Mouse (Mus musculus) cortical plate, adult 2 months (tissue): ENCODE data around the gene Exoc4.

Source experiments
- CTCF ChIP-seq: fragments of 200-500 bp; IDR thresholded peaks from 2 replicates; pipeline ENCODE4 v1.5.1; 2011; ENCODE audit warnings: mild to moderate bottlenecking, control low read depth, low read length; ENCODE audit not compliant: insufficient read depth; ENCODE audit errors: extremely low read depth
- POLR2A ChIP-seq: fragments of 200-500 bp; IDR thresholded peaks from 2 replicates; pipeline ENCODE4 v1.6.1; 2011; ENCODE audit warnings: mild to moderate bottlenecking, low read length, control low read depth; ENCODE audit not compliant: insufficient read depth; ENCODE audit errors: extremely low read depth

- TF ChIP-seq POLR2A = no peak
- TF ChIP-seq CTCF = peak; percentile 64
Observed at GRCm38 (mm10) chr6:33681778-33682640, 433.1 kb downstream of the Exoc4 start.
